Mouse (Mus musculus): ENCODE results near the gene Galnt18.

- no peak for TF ChIP-seq CTCF (IDR thresholded peaks at IDR 0.05; ENCODE audit: borderline replicate concordance, control insufficient read depth, extremely low read depth, insufficient read depth, low read length, poor library complexity)
- TF ChIP-seq POLR2A (IDR thresholded peaks at IDR 0.05; ENCODE audit: control insufficient read depth, extremely low read depth, insufficient read depth, low read length, poor library complexity): no peak
Observed at GRCm38 (mm10) chr7:111528462-111528861, 251.3 kb downstream of the Galnt18 start.
